Mouse (Mus musculus) liver, embryonic 11.5 days (tissue): Measurements from ENCODE around the gene Capzb. TPM values are rescaled to one million over a fixed set of nuclear protein-coding genes. Genes with fewer than 3 reads are reported as not detected.

Source experiments
- ATAC-seq: fragments of 200-750 bp; cut with Nextera tagmentation; replicated peaks from 2 replicates; pipeline ENCODE4 v1.8.0; 2017; ENCODE audit warnings: moderate number of reproducible peaks, mild to moderate bottlenecking, moderate TSS enrichment, moderate library complexity; ENCODE audit not compliant: low FRiP score
- DNase-seq: peaks from one replicate; pipeline ENCODE4 v3.0.0-alpha.2; 2017; ENCODE audit warnings: low spot score
- H3K27ac ChIP-seq: fragments of 300-500 bp; sonication (generic); 2 replicates; pipeline ENCODE4 v1.5.1; 2014; ENCODE audit warnings: mild to moderate bottlenecking, low read depth, low read length, control low read depth
- H3K27me3 ChIP-seq: fragments of 300-500 bp; sonication (generic); replicated peaks from 2 replicates; pipeline ENCODE4 v1.6.1; 2014; ENCODE audit warnings: low read length, mixed read lengths; ENCODE audit not compliant: control insufficient read depth, insufficient read depth
- H3K36me3 ChIP-seq: fragments of 300-500 bp; sonication (generic); 2 replicates; pipeline ENCODE4 v1.6.1; 2014; ENCODE audit warnings: mild to moderate bottlenecking, low read length, moderate library complexity, mixed read lengths; ENCODE audit not compliant: control insufficient read depth, insufficient read depth
- H3K4me1 ChIP-seq: fragments of 300-500 bp; sonication (generic); replicated peaks from 2 replicates; pipeline ENCODE4 v1.6.1; 2014; ENCODE audit warnings: low read length, mixed read lengths; ENCODE audit not compliant: control insufficient read depth, insufficient read depth
- H3K4me2 ChIP-seq: fragments of 300-500 bp; sonication (generic); 2 replicates; pipeline ENCODE4 v1.6.1; 2014; ENCODE audit warnings: mild to moderate bottlenecking, control low read depth, moderate library complexity
- H3K4me3 ChIP-seq: fragments of 300-500 bp; sonication (generic); 2 replicates; pipeline ENCODE4 v1.5.1; 2014; ENCODE audit warnings: low read depth, low read length, control low read depth
- H3K9ac ChIP-seq: fragments of 300-500 bp; sonication (generic); 2 replicates; pipeline ENCODE4 v1.6.1; 2014; ENCODE audit warnings: low read depth, low read length, control low read depth
- H3K9me3 ChIP-seq: fragments of 300-500 bp; sonication (generic); 2 replicates; pipeline ENCODE4 v1.6.1; 2016; ENCODE audit warnings: low read length, inconsistent platforms, mixed read lengths; ENCODE audit not compliant: control insufficient read depth
- WGBS: fragments of 180-500 bp; shearing (Covaris S2); extraction: QIAGEN DNeasy Blood & Tissue Kit; methylation state at CpG from one replicate; pipeline ENCODE4 v1.1.7; 2014; 5-methylcytosine and 5-hydroxymethylcytosine counted together
- polyA plus RNA-seq: library from polyadenylated mRNA; unstranded; fragments of >200 nt; fragmentation: Nextera tagmentation; extraction: Ambion mirVana; gene quantifications from 2 replicates; pipeline ENCODE4 v1.2.1, GENCODE M21; 2014

Capzb gene
- polyA plus RNA-seq, 1 experiment from 2014 or later, result 250 TPM

DNA sequence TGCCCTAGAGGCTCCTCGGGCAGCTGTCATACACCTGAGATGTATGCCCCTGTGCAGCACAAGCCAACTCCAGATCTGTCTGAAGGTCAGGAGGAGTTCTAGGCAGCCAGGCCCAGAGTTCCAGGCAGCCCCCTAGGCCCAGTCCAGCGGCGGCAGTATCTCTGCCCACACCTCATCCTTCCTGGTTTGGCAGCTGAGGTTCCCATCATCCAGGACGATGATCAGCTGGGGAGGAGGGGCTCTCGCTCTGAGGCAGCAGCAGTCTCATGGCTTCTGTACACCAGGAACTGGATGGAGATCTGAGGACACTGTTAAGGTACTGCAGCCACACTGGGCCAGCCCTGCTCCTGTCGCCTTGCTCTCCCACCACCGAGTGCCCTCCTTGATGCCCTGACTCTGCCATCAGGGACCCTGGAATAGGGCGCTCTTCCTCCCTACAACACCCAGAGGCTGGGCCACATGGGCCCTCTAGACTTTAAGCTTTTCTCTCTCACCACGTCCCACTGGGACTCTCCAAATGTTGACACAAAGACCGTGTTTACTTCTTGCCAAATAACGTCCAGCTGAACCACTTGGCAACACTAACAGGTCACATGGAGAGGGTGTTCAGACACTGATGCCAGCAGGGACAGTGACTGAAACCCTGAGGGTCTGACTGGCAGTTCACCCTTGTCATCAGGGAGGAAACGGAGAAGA is 106.1 kb downstream of the Capzb start:
- H3K4me1 ChIP-seq, result no peaks in the 10 kb centered on the region
- ATAC-seq (no peak), DNase-seq (no peak)
- H3K9me3 ChIP-seq, result no peaks in the 10 kb centered on the region
- no peak overlapping the region for H3K9ac ChIP-seq
- H3K27me3 ChIP-seq, result no peaks in the 10 kb centered on the region
- no peak overlapping the region for H3K4me2 ChIP-seq
- H3K36me3 ChIP-seq, result 0 out of 2 replicates have a peak, but pooled peaks cover 2% of the 10 kb centered on the region
- WGBS, result 75% methylated on average over 12 of the region's 12 CpGs
- no peak overlapping the region for H3K27ac ChIP-seq
- H3K4me3 ChIP-seq, result no peak overlapping the region

DNA sequence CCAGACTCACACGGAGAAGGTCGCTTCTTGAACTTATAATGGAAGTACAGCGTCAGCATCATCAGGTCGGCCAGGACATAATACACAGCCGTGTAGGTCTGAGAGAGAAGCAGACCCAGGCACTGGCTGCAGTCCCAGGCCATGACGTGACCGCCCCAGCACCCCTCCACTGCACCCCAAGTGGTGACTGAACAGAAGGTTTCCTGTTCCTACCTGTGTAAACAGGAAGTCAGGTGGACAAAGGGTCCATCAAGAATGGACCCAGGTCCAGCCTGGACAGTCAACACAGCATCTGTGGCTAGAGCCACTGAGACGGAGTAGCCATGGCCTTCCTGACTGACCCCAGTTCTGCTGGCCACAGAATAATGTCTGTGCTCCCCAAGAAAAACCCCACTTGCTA is 109.1 kb downstream of the Capzb start:
- WGBS, result 89% methylated on average over 8 of the region's 8 CpGs
- Histone ChIP-seq H3K9me3 (no peaks in the 10 kb centered on the region), H3K4me3 (no peak overlapping the region), H3K9ac (no peak overlapping the region), H3K27ac (no peak overlapping the region), H3K36me3 (0 out of 2 replicates have a peak, but pooled peaks cover 2% of the 10 kb centered on the region), H3K4me2 (no peak overlapping the region), H3K4me1 (no peaks in the 10 kb centered on the region), H3K27me3 (no peaks in the 10 kb centered on the region)
- DNase-seq (no peak), ATAC-seq (no peak)

DNA sequence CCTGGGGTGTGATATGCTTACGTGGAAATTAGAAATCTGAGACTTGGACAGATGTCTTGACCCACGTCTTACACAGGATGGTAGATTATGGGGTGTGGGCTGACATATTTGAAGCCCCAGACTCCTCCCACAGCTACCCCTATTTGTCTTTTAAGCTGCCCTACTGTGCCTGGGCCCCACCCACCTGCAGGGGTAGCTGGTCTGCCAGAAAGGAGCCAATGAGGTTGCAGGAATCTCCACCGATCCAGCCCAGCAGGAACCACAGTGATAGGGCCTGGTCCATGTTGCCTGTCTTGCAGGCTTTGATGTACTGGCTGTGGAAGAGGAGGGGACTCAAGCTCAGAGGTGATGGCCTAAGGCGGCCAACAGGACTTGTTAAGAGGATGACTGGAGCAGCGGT is 109.5 kb downstream of the Capzb start:
- Histone ChIP-seq H3K4me1 (no peaks in the 10 kb centered on the region), H3K4me2 (no peak overlapping the region), H3K27ac (no peak overlapping the region), H3K36me3 (0 out of 2 replicates have a peak, but pooled peaks cover 2% of the 10 kb centered on the region), H3K9me3 (no peaks in the 10 kb centered on the region), H3K9ac (no peak overlapping the region), H3K4me3 (no peak overlapping the region), H3K27me3 (no peaks in the 10 kb centered on the region)
- ATAC-seq (no peak), DNase-seq (no peak)
- WGBS, result 60% methylated on average over 5 of the region's 5 CpGs

DNA sequence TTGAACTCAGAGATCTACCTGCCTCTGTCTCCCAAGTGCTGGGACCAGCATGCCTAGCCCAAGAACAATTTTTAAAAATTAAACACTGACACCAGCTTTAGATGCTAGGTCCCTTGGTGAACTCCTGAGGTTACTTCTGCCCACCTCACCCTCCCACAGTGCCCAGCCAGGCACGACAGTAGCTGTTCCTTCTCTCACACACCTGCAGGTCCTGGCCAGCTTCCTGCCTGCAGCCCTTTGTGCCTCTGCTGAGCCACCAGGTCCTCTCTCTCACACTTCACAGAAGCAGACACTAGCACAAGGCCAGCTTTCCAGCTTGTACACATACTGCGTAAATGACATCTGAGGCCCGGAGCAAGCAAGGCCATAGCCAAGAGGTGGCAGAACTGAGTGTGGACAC is 112.8 kb downstream of the Capzb start:
- no peak for ATAC-seq
- WGBS, result 90% methylated on average over 3 of the region's 3 CpGs
- no peak for DNase-seq

DNA sequence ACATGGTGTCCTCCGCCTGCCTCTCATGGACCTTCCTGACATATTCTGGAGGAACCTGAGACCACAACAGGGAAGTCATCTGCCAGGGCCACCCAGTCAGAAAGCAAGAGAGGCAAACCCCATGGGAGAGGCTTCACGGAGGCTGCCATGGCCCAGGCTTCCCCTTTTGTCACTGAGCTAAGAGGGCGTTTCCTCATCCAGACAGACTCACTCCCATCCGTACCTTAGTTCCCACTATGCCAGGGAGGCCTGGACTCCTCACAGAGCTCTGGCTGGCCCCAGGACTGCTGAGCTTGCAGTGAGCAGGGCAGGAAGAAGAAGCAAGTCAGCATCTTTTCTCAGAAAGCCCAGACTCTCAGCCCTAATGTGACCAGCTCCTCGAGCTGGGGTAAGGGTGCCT is 115.2 kb downstream of the Capzb start:
- H3K4me2 ChIP-seq, result no peak overlapping the region
- 42% methylated on average over 5 of the region's 5 CpGs for WGBS

More for the DNA sequence above, 112.8 kb downstream of the Capzb start:
- H3K36me3 ChIP-seq, result no peaks in the 10 kb centered on the region
- H3K4me1 ChIP-seq, result peaks cover 5% of the 10 kb centered on the region; the same call in 1 of the 2 replicates
- H3K27me3 ChIP-seq, result no peaks in the 10 kb centered on the region
- no peak overlapping the region for H3K9ac ChIP-seq
- H3K9me3 ChIP-seq, result no peaks in the 10 kb centered on the region
- H3K4me2 ChIP-seq, result no peak overlapping the region
- no peak overlapping the region for H3K27ac ChIP-seq
- H3K4me3 ChIP-seq, result no peak overlapping the region

DNA sequence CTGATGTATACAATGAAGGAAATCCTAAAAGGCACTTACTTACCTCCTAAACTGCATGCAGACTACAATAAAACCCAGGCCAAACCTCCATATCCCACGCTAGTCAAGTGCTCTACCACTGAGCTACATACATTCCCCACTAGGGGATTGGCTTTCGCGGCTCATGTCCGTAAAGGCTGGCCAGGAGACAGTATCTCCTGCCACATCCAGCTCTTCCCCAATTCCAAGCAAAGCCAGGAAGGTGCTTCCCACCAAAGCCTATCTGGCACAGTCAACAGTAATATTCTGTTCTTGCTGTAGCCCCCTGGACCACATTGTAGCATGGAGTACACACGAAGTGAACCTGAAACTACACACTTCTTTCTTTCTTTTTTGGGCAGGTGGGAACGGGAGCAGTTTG is 117.0 kb downstream of the Capzb start:
- peak overlapping the region; percentile 94 for H3K4me3 ChIP-seq
- peaks cover 14% of the 10 kb centered on the region for H3K4me1 ChIP-seq
- H3K36me3 ChIP-seq, result no peaks in the 10 kb centered on the region; the same call in none of the 2 replicates
- ATAC-seq (no peak), DNase-seq (no peak)
- H3K27ac ChIP-seq, result peak overlapping the region; percentile 5; the same call in 1 of the 2 replicates
- no peaks in the 10 kb centered on the region for H3K27me3 ChIP-seq
- 25% methylated on average over 6 of the region's 6 CpGs for WGBS
- H3K9me3 ChIP-seq, result no peaks in the 10 kb centered on the region
- H3K4me2 ChIP-seq, result peak overlapping the region; percentile 100
- peak overlapping the region; percentile 94 for H3K9ac ChIP-seq

More for the DNA sequence above, 115.2 kb downstream of the Capzb start:
- ATAC-seq (no peak), DNase-seq (no peak)
- Histone ChIP-seq H3K27ac (no peak overlapping the region), H3K27me3 (no peaks in the 10 kb centered on the region), H3K9ac (no peak overlapping the region), H3K36me3 (no peaks in the 10 kb centered on the region), H3K4me3 (no peak overlapping the region), H3K4me1 (peaks cover 14% of the 10 kb centered on the region), H3K9me3 (no peaks in the 10 kb centered on the region)

DNA sequence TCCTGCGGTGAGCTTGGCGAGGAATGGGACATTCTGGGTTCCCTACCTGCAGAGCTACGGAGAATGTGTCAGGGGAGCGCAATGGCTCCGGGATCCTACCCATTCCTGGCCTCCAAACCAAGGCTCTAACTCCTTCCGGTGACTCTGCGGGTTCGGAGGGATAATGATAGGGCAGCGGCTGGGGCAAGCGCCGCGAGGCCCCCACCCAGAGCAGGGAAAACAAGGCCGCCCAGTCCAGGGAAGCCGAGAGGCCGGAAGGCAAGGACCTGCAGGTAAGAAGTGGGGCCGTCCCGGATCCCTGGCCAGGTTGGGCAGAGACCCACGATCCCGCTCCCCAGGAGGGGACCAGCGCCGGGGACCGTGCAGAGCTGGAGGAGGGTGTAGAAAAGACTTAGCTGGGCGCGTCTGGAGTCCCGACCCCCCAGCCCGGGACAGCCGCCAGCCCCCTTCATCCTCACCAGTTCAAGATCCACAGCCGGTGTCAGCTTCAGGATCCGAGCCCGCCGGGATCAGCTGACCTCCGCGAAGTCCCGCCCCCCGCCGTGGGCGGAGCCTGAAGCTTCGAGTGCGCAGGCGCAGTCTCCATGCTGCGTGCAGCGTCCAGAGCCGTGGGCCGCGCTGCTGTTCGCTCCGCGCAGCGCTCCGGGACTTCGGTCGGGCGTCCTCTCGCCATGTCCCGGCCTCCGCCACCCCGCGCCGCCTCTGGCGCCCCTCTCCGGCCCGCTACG is 117.6 kb downstream of the Capzb start, which contains the start of the genes Pqlc2 and Akr7a5:
Gene Pqlc2, minus strand, starts transcription at position 538 of the 728 bp plus-strand sequence.
Gene Akr7a5, plus strand, starts transcription at position 574 of the 728 bp plus-strand sequence.
- H3K4me3 ChIP-seq, result peak within 1 kb of the TSS; percentile 94
- H3K4me1 ChIP-seq, result peaks cover 14% of the 10 kb centered on the region
- peak within 1 kb of the TSS; percentile 75 for H3K27ac ChIP-seq
- H3K36me3 ChIP-seq, result peaks cover 3% of the 10 kb centered on the region
- peak within 1 kb of the TSS; percentile 94 for H3K9ac ChIP-seq
- no peaks in the 10 kb centered on the region for H3K27me3 ChIP-seq
- H3K9me3 ChIP-seq, result no peaks in the 10 kb centered on the region
- peak; percentile 96 for DNase-seq
- WGBS, result under 1% methylated on average over 63 of the region's 63 CpGs
- peak; percentile 85 for ATAC-seq
- H3K4me2 ChIP-seq, result peak within 1 kb of the TSS; percentile 100

DNA sequence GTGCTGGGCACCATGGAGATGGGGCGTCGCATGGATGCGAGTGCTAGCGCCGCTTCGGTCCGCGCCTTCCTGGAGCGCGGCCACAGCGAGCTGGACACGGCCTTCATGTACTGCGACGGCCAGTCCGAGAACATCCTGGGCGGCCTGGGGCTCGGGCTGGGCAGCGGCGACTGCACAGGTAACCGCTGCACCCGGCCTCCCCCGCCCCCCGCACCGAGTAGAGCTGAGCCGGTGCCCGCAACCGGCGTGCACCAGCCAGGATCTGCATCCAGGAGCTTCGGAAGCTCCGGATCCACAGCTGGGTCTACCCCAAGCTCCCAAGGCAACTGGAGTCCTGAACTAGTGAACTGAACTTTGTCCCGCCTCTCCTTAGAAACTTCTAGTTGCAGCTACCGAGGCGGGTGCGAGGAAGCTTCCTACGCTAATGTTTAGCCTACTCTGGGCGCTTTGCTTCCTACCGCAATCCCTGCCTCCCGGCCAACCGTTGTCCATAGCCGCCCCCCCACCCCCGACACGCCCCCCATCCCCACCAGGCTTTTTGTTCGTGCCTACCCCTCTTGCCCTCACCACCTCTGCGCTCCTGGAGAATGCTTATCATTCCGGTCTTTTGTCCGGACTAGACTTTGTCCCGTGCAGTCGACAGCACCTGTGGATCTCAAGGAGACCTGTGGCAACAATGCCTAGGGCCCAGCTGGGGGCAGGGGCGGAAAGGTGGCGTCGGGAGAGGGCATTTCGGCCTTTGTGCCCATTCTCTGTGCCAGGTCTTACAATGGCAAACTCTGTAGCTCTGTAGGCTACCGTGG is 118.4 kb downstream of the Capzb start:
- Histone ChIP-seq H3K27ac (peak overlapping the region; percentile 75), H3K36me3 (peaks cover 3% of the 10 kb centered on the region), H3K4me3 (peak overlapping the region; percentile 94), H3K9me3 (no peaks in the 10 kb centered on the region), H3K27me3 (no peaks in the 10 kb centered on the region), H3K9ac (peak overlapping the region; percentile 94), H3K4me1 (peaks cover 14% of the 10 kb centered on the region), H3K4me2 (peak overlapping the region; percentile 100)
- no peak for DNase-seq
- WGBS, result under 1% methylated on average over 53 of the region's 53 CpGs
- peak; percentile 50 for ATAC-seq
